Mouse (Mus musculus): ENCODE data around the gene Olfr518.

Olfr518 gene

GRCm38 (mm10) chr7:108884906-108885305 is at the start of gene Olfr518:
Olfr518 (minus strand) TSS chr7:108885006.
- no peak for ATAC-seq (ENCODE audit: insufficient number of reproducible peaks, low FRiP score, low TSS enrichment)

- ATAC-seq (ENCODE audit: insufficient number of reproducible peaks, low FRiP score, low TSS enrichment): peak; percentile 93
Observed at GRCm38 (mm10) chr7:108933794-108934731, 49.3 kb upstream of the Olfr518 start, which contains the start of gene Eif3f. Eif3f (plus strand) TSS chr7:108934417.

- ATAC-seq (ENCODE audit: insufficient number of reproducible peaks, low FRiP score, low TSS enrichment): no peak
Observed at GRCm38 (mm10) chr7:108929726-108930393, 45.1 kb upstream of the Olfr518 start, which contains the start of gene Nlrp10. Nlrp10 (minus strand) TSS chr7:108930178.

DNA sequence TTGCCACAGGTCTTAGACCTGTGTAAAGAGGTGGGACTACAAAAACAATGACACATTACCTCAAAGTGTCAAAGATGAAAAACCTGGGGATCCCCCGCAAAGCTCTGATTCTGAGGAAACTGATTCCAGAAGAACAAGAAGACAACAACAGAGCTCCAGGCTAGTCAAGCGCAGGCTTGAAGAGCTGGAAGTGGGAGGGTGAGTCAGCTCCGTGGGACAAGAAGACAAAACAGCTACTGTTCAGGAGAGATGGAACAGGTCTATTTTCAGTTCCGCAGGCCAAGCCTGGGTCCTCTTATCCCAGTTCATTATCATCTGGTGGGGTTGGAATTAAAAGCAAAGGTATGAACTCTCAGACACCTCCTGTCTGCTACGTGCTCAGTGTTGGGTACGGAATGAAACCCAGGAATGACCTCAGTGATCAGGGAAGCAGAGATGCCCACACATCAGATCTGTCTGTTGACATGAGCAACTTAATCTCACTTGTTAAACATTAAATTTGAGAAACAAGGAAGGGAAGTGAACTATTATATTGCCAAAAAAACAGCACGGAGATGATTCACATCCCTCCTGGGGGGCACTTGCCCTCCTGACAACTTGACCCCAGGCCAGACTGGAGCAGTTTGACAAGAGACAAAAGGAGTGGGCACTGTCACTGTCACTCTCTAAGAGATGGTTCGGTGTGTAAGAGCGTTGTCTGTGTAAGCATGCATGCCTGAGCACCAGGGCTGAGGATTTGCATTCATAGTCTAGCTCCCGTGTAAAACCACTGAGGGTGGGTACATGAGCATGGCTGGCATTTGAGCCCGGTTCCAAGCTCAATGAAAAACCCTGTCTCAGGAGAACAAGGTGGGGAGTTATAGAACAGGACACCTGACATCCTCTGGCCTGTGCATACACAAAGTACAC is 43.7 kb upstream of the Olfr518 start:
- ATAC-seq (ENCODE audit: insufficient number of reproducible peaks, low FRiP score, low TSS enrichment): no peak

DNA sequence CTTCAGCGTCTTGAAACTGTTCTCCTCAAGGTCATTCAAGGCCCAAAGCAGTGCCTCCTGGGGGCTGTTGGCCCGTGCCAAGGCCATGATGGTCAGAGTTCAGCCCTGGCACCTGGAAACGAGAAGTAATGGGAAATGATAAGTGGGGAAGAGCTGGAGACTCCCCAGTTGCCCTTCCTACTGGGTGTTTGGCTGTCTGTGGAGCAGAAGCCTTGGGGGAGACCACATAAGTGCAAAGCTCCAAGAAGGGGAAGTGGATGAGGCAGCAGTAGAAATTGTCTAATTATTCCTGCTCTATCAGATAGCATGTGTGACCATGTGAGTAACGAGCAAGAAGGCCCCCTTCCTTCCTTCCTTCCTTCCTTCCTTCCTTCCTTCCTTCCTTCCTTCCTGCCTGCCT is 42.2 kb upstream of the Olfr518 start:
- ATAC-seq (ENCODE audit: insufficient number of reproducible peaks, low FRiP score, low TSS enrichment): no peak

- no peak for ATAC-seq (ENCODE audit: insufficient number of reproducible peaks, low FRiP score, low TSS enrichment)
Observed at GRCm38 (mm10) chr7:108903969-108904368, 19.2 kb upstream of the Olfr518 start.

- no peak for ATAC-seq (ENCODE audit: insufficient number of reproducible peaks, low FRiP score, low TSS enrichment)
Observed at GRCm38 (mm10) chr7:108894320-108894719, 9.5 kb upstream of the Olfr518 start, which contains the start of gene Olfr519. Olfr519 (minus strand) TSS chr7:108894420.

DNA sequence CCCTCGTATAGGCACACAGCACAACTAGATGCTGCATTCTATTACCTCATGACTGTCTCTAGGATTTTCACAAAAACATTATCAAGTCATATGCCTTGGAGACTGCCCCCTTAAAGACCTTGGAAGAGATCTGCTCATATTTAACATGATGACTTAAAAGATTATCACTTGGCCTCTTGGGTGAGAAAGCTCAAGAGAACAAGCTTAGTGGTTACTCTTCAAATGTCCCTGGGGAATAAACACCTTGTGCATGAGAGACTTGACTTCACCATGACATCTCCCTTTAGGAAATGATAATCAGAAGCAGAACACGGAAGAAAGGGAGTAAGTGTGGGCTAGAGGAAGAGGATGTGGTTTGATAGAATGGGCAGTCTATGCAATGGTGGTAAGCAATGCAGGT is 12.5 kb downstream of the Olfr518 start, which contains the start of gene Olfr517:
TSS of gene Olfr517 (minus strand) at position 101 of the 400 bp plus-strand sequence.
- ATAC-seq (ENCODE audit: insufficient number of reproducible peaks, low FRiP score, low TSS enrichment): no peak

DNA sequence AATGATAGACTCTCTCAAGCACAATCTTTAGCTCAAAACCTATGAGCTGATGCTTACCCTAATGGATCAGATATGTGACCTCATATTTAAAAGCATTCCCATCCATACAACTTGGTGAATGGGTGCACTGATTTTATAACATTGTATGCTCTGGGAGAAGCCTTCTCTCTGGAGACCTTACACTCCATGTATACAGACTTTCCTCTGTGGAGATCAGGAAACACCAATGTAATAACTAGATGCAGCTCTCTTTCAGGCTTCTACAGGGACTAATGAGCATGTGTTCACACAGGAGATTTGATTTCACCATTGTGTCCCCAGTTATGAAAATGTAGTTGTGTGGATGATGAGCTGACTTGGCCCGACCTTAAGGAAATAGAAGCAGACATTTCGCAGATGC is 34.4 kb downstream of the Olfr518 start, which contains the start of gene Olfr516:
TSS of gene Olfr516 (minus strand) at position 101 of the 400 bp plus-strand sequence.
- no peak for ATAC-seq (ENCODE audit: insufficient number of reproducible peaks, low FRiP score, low TSS enrichment)

Data from cerebellum, adult (tissue).